Mouse (Mus musculus): ENCODE measurements around the gene Tbx5. TPM values are rescaled to one million over a fixed set of nuclear protein-coding genes. Genes with fewer than 3 reads are reported as not detected.

The Tbx5 gene
- polyA plus RNA-seq, 1 experiment from 2014 or later: 38.4 TPM

DNA sequence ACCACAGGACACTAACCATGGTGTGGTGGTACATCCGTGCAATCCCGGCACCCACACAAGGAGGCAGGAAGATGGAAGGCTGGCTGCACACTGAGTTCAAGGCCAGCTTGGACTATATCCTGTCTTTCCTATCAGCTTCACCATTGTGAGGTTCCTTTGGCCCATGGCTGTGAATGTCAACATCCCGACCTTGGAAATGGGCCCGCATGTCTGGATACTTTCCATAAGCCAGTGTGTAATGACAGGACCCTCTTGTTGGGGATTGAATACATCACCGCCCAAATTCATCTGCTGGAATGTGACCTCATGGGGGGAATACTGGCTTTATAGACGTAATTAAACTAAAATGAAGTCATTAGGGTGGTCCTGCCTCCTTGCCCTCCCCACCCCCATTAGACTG lies 12.0 kb upstream of the Tbx5 start:
- Histone ChIP-seq H3K27me3 (replicated peaks) (no peaks in the 10 kb centered on the region; the same call in 1 of the 2 replicates), H3K27ac (replicated peaks) (no peak overlapping the region), H3K4me1 (peaks cover 49% of the 10 kb centered on the region), H3K4me2 (no peak overlapping the region), H3K9ac (no peak overlapping the region), H3K36me3 (0 out of 2 replicates have a peak, but pooled peaks cover 1% of the 10 kb centered on the region), H3K9me3 (peaks cover under 1% of the 10 kb centered on the region; the same call in 1 of the 2 replicates), H3K4me3 (no peak overlapping the region)
- WGBS: 68% methylated on average over 6 of the region's 6 CpGs
- no peak for ATAC-seq (ENCODE audit: extremely low read depth, insufficient number of reproducible peaks, low FRiP score, low TSS enrichment)

- Histone ChIP-seq H3K4me2 (no peak overlapping the region), H3K9me3 (no peaks in the 10 kb centered on the region), H3K4me3 (no peak overlapping the region), H3K27me3 (replicated peaks) (no peaks in the 10 kb centered on the region; the same call in 1 of the 2 replicates), H3K4me1 (peaks cover 58% of the 10 kb centered on the region), H3K27ac (replicated peaks) (peak overlapping the region; percentile 75), H3K36me3 (no peaks in the 10 kb centered on the region), H3K9ac (peak overlapping the region; percentile 28; the same call in 1 of the 2 replicates)
- 40% methylated on average over 2 of the region's 2 CpGs for WGBS
- no peak for ATAC-seq (ENCODE audit: extremely low read depth, insufficient number of reproducible peaks, low FRiP score, low TSS enrichment)
Measured at GRCm38 (mm10) chr5:119821506-119821905, 11.0 kb upstream of the Tbx5 start.

GRCm38 (mm10) chr5:119827341-119827740 lies 5.1 kb upstream of the Tbx5 start:
- Histone ChIP-seq H3K27ac (replicated peaks) (peak overlapping the region; percentile 75), H3K4me2 (no peak overlapping the region), H3K9ac (peak overlapping the region; percentile 33; the same call in 1 of the 2 replicates), H3K4me1 (peaks cover 74% of the 10 kb centered on the region), H3K4me3 (no peak overlapping the region), H3K36me3 (no peaks in the 10 kb centered on the region), H3K27me3 (replicated peaks) (peaks cover 10% of the 10 kb centered on the region), H3K9me3 (no peaks in the 10 kb centered on the region)
- WGBS: 52% methylated on average over 6 of the region's 6 CpGs
- no peak for ATAC-seq (ENCODE audit: extremely low read depth, insufficient number of reproducible peaks, low FRiP score, low TSS enrichment)

DNA sequence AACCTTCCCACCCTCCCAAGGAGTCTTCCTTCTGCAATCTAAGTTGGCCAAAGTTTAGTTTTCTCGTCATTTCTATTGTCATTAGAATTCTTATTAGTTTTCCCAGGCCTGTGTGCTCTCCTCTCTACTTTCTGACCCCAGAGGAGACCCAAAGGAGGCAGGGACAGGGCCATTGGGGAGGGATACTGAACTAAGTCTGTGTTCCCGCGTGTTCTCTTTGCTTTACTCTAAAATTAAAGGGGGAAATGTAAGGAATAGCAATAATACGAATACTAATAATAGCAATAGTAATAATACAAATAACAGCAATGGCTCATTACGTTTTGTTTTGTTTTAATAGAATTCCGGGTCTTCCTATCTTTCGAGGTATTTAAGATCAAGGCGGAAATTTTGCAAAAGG lies 1.9 kb upstream of the Tbx5 start:
- 20% methylated on average over 8 of the region's 8 CpGs for WGBS
- H3K4me3 ChIP-seq: peak overlapping the region; percentile 79
- ATAC-seq (ENCODE audit: extremely low read depth, insufficient number of reproducible peaks, low FRiP score, low TSS enrichment): no peak

GRCm38 (mm10) chr5:119831201-119831771 lies 1.2 kb upstream of the Tbx5 start:
- Histone ChIP-seq H3K4me3 (peak overlapping the region; percentile 79), H3K36me3 (no peaks in the 10 kb centered on the region), H3K4me2 (peak overlapping the region; percentile 81), H3K27ac (replicated peaks) (peak overlapping the region; percentile 98), H3K9me3 (no peaks in the 10 kb centered on the region), H3K9ac (peak overlapping the region; percentile 97), H3K4me1 (peaks cover 43% of the 10 kb centered on the region), H3K27me3 (replicated peaks) (peaks cover 31% of the 10 kb centered on the region)
- no peak for ATAC-seq (ENCODE audit: extremely low read depth, insufficient number of reproducible peaks, low FRiP score, low TSS enrichment)
- WGBS: 1% methylated on average over 33 of the region's 33 CpGs

More for the DNA sequence above, 1.9 kb upstream of the Tbx5 start:
- H3K4me2 ChIP-seq: peak overlapping the region; percentile 81
- H3K27me3 ChIP-seq (replicated peaks): peaks cover 31% of the 10 kb centered on the region
- H3K9me3 ChIP-seq: no peaks in the 10 kb centered on the region
- H3K4me1 ChIP-seq: peaks cover 49% of the 10 kb centered on the region
- H3K9ac ChIP-seq: peak overlapping the region; percentile 97
- H3K27ac ChIP-seq (replicated peaks): peak overlapping the region; percentile 98
- H3K36me3 ChIP-seq: no peaks in the 10 kb centered on the region

- peaks cover 34% of the 10 kb centered on the region for H3K27me3 ChIP-seq (replicated peaks)
- peaks cover 37% of the 10 kb centered on the region for H3K4me1 ChIP-seq
Measured at GRCm38 (mm10) chr5:119831791-119832478, 533 bp upstream of the Tbx5 start.

GRCm38 (mm10) chr5:119833223-119834030 lies 959 bp downstream of the Tbx5 start:
- H3K27ac ChIP-seq (replicated peaks): peak overlapping the region; percentile 98
- peak overlapping the region; percentile 97 for H3K9ac ChIP-seq
- no peaks in the 10 kb centered on the region for H3K36me3 ChIP-seq
- peak overlapping the region; percentile 81 for H3K4me2 ChIP-seq
- H3K9me3 ChIP-seq: no peaks in the 10 kb centered on the region
- H3K27me3 ChIP-seq (replicated peaks): peaks cover 45% of the 10 kb centered on the region
- H3K4me3 ChIP-seq: peak overlapping the region; percentile 79
- 19% methylated on average over 8 of the region's 8 CpGs for WGBS
- ATAC-seq (ENCODE audit: extremely low read depth, insufficient number of reproducible peaks, low FRiP score, low TSS enrichment): no peak
- H3K4me1 ChIP-seq: peaks cover 31% of the 10 kb centered on the region

More at GRCm38 (mm10) chr5:119831791-119832478, 533 bp upstream of the Tbx5 start:
- Histone ChIP-seq H3K27ac (replicated peaks) (peak overlapping the region; percentile 98), H3K4me3 (peak overlapping the region; percentile 79), H3K9ac (peak overlapping the region; percentile 97), H3K36me3 (no peaks in the 10 kb centered on the region), H3K4me2 (peak overlapping the region; percentile 81), H3K9me3 (no peaks in the 10 kb centered on the region)
- 3% methylated on average over 25 of the region's 25 CpGs for WGBS
- ATAC-seq (ENCODE audit: extremely low read depth, insufficient number of reproducible peaks, low FRiP score, low TSS enrichment): no peak

DNA sequence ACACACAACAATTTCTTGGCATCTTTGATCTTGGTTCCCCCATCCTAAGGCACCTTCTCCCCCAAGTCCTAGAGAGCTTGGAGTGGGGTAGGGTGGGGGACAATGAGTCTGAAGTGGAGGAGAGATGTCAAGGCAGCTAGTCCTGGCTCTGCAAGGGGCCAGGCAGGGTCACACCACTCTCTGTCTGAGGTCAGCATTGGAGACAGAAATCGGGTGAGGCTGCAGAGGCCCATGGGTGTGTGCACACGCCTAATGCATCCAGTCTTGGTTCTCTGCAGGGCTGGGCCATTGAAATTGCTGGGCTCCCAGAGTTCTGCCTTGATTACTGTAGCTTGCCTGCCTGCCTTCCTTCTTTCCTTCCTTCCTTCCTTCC lies 1.5 kb downstream of the Tbx5 start:
- H3K9ac ChIP-seq: peak overlapping the region; percentile 97
- no peaks in the 10 kb centered on the region for H3K9me3 ChIP-seq
- H3K4me2 ChIP-seq: peak overlapping the region; percentile 81
- peaks cover 4% of the 10 kb centered on the region; the same call in 1 of the 2 replicates for H3K36me3 ChIP-seq
- H3K4me3 ChIP-seq: peak overlapping the region; percentile 79
- ATAC-seq (ENCODE audit: extremely low read depth, insufficient number of reproducible peaks, low FRiP score, low TSS enrichment): no peak
- peak overlapping the region; percentile 98 for H3K27ac ChIP-seq (replicated peaks)
- peaks cover 48% of the 10 kb centered on the region for H3K27me3 ChIP-seq (replicated peaks)
- peaks cover 31% of the 10 kb centered on the region for H3K4me1 ChIP-seq
- 31% methylated on average over 2 of the region's 2 CpGs for WGBS

DNA sequence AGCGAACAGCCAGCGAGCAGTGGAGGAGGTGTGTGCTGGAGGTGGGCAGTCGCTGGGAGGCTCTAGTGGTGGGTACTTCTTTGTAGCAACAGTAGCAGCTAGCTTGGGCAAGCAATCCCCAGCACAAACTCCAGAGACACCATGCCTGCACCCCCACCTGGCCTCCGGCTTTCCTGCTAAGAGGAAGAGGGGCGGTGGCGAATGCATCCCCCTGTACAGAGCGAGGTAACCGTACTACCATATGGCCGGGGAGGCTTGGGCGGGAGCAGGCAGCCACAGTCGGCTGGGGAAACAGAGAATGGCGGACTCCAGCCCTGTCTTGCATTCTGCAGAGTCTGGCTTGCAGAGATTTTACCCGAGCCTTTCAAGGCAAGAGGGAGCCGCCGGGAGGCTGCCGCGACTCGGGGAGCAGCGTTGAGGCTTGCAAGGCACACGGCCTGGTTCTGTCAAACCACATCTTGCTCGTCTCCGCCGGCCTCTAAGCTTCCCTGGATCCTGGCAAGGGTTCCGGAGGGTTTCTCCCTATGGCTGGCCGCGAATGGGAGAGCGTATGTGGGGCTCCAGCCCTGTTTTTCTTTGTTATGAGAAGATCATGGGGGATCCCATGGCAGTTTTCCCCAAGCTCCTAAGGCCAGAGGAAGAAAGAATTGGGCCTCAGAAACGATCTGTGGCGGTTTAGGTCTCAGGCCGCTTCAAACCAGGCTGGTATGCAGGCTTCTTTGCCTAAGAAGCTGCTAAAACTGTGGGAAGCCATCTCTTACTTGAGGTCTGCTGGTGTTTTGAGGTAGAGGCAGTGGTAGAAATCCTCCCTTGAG lies 2.8 kb downstream of the Tbx5 start:
- peak overlapping the region; percentile 79 for H3K4me3 ChIP-seq
- 2% methylated on average over 30 of the region's 30 CpGs for WGBS
- H3K9ac ChIP-seq: peak overlapping the region; percentile 97
- no peak for ATAC-seq (ENCODE audit: extremely low read depth, insufficient number of reproducible peaks, low FRiP score, low TSS enrichment)
- peak overlapping the region; percentile 98 for H3K27ac ChIP-seq (replicated peaks)
- H3K4me2 ChIP-seq: peak overlapping the region; percentile 81
- H3K9me3 ChIP-seq: no peaks in the 10 kb centered on the region
- peaks cover 36% of the 10 kb centered on the region for H3K4me1 ChIP-seq
- peaks cover 50% of the 10 kb centered on the region for H3K27me3 ChIP-seq (replicated peaks)
- H3K36me3 ChIP-seq: peaks cover 5% of the 10 kb centered on the region; the same call in 1 of the 2 replicates

DNA sequence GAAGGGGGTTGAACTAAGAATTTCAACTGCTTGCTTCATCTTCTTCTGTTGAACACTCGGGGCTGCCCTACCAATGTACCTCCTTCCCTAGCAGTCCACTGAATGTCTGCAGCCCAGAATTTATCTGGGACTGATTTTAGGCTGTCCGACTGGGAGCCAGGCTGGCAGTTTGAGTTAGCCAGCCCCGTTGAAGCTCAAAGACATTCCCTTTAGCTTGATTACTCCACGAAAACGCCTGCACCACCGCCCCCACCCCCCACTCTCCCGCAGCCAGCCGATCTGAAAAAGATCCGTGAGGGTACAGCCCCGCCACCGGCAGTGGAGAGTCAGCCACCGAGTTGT lies 3.4 kb downstream of the Tbx5 start:
- Histone ChIP-seq H3K9ac (peak overlapping the region; percentile 97), H3K9me3 (no peaks in the 10 kb centered on the region), H3K36me3 (peaks cover 5% of the 10 kb centered on the region), H3K4me2 (peak overlapping the region; percentile 81), H3K4me3 (peak overlapping the region; percentile 79), H3K4me1 (peaks cover 42% of the 10 kb centered on the region), H3K27me3 (replicated peaks) (peaks cover 55% of the 10 kb centered on the region), H3K27ac (replicated peaks) (peak overlapping the region; percentile 98)
- no peak for ATAC-seq (ENCODE audit: extremely low read depth, insufficient number of reproducible peaks, low FRiP score, low TSS enrichment)
- 1% methylated on average over 12 of the region's 12 CpGs for WGBS
